Mouse (Mus musculus) midbrain, embryonic 15.5 days (tissue): ENCODE measurements around the gene Rasd1. TPM values are rescaled to one million over a fixed set of nuclear protein-coding genes. Genes with fewer than 3 reads are reported as not detected.
A peak's percentile ranks its signal among the peaks of the same experiment; 100 is the strongest.

Experiments
- ATAC-seq: fragments of 200-750 bp; cut with Nextera tagmentation; replicated peaks from 2 replicates; pipeline ENCODE4 v1.8.0; 2017; ENCODE audit warnings: moderate TSS enrichment
- H3K27ac ChIP-seq: fragments of 300-500 bp; sonication (generic); 2 replicates; pipeline ENCODE4 v1.5.1; 2015; ENCODE audit warnings: mild to moderate bottlenecking, inconsistent platforms
- H3K27me3 ChIP-seq: fragments of 300-500 bp; sonication (generic); replicated peaks from 2 replicates; pipeline ENCODE4 v1.6.1; 2015; ENCODE audit warnings: inconsistent platforms
- H3K36me3 ChIP-seq: fragments of 300-500 bp; sonication (generic); replicated peaks from 2 replicates; pipeline ENCODE4 v1.6.1; 2015; ENCODE audit warnings: inconsistent platforms
- H3K4me1 ChIP-seq: fragments of 300-500 bp; sonication (generic); 2 replicates; pipeline ENCODE4 v1.6.1; 2015; ENCODE audit warnings: inconsistent platforms
- H3K4me2 ChIP-seq: fragments of 300-500 bp; sonication (generic); 2 replicates; pipeline ENCODE4 v1.6.1; 2015; ENCODE audit warnings: inconsistent platforms, mild to moderate bottlenecking, moderate library complexity
- H3K4me3 ChIP-seq: fragments of 300-500 bp; sonication (generic); 2 replicates; pipeline ENCODE4 v1.5.1; 2015; ENCODE audit warnings: mild to moderate bottlenecking, inconsistent platforms
- H3K9ac ChIP-seq: fragments of 300-500 bp; sonication (generic); 2 replicates; pipeline ENCODE4 v1.6.1; 2015; ENCODE audit warnings: mild to moderate bottlenecking, inconsistent platforms
- H3K9me3 ChIP-seq: fragments of 300-500 bp; sonication (generic); 2 replicates; pipeline ENCODE4 v1.6.1; 2016; ENCODE audit warnings: inconsistent platforms
- WGBS: fragments of 180-500 bp; shearing (Covaris S2); methylation state at CpG from one replicate; pipeline ENCODE4 v1.1.7; 2015; ENCODE audit warnings: mixed read lengths; 5-methylcytosine and 5-hydroxymethylcytosine counted together
- polyA plus RNA-seq: library from polyadenylated mRNA; unstranded; fragments of >200 nt; fragmentation: Nextera tagmentation; extraction: Ambion mirVana; gene quantifications from 2 replicates; pipeline ENCODE4 v1.2.1, GENCODE M21; 2015

The Rasd1 gene
- polyA plus RNA-seq, 1 experiment from 2014 or later: 1.2 TPM

DNA sequence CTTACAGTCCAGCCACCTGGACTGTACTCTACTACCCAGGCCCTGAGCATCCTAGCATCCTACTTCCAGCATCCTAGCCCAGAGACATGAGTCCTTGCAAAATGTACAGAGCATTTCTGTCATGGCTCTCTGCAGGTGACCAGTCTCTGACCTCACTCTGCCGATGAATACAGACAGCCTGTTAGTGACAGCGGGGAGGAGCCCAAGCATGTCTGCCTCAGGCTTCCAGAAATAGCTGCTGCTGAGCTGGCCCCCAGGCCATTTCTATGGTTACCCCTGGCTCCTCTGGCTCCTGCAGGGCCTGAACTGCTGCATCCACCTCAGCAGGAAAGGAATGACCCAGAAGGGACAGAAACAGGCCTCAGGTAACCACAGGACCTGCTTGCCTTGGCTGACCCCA lies 6.9 kb upstream of the Rasd1 start:
- H3K4me3 ChIP-seq: no peak overlapping the region
- no peaks in the 10 kb centered on the region for H3K36me3 ChIP-seq
- no peaks in the 10 kb centered on the region for H3K9me3 ChIP-seq
- H3K4me2 ChIP-seq: no peak overlapping the region
- H3K9ac ChIP-seq: no peak overlapping the region
- H3K27ac ChIP-seq: no peak overlapping the region
- H3K27me3 ChIP-seq: no peaks in the 10 kb centered on the region
- H3K4me1 ChIP-seq: no peaks in the 10 kb centered on the region
- no peak for ATAC-seq
- 38% methylated on average over 2 of the region's 2 CpGs for WGBS

- Histone ChIP-seq H3K27me3 (0 out of 2 replicates have a peak, but pooled peaks cover 1% of the 10 kb centered on the region), H3K27ac (no peak overlapping the region), H3K9me3 (no peaks in the 10 kb centered on the region), H3K9ac (no peak overlapping the region), H3K36me3 (no peaks in the 10 kb centered on the region), H3K4me1 (no peaks in the 10 kb centered on the region), H3K4me2 (no peak overlapping the region), H3K4me3 (no peak overlapping the region)
- ATAC-seq: no peak
- WGBS: 80% methylated on average over 5 of the region's 5 CpGs
These were observed 6.0 kb upstream of the Rasd1 start for GRCm38 (mm10) chr11:59970780-59971179.

DNA sequence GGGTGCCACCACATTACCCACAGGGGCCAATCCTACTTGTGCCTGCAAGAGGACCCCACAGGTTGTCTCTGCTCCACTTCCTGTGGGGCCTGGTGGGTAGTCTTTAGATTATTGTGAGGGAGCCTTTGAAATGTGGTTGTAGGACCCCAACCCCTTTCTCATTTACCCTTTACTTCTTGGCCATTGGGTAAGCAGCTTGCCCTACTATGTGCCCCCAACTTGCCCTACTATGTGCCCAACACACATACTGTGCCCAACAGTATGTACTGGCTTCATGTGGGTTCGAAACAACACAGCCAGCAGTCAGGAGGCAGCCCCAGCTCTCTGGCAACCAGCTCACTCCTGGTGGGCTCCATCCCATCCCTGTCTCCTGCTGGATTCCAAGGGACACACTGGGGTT lies 3.0 kb upstream of the Rasd1 start:
- no peak overlapping the region for H3K4me3 ChIP-seq
- no peak for ATAC-seq
- 90% methylated on average over 1 of the region's 1 CpGs for WGBS
- no peak overlapping the region for H3K4me2 ChIP-seq
- peaks cover 25% of the 10 kb centered on the region for H3K4me1 ChIP-seq
- no peaks in the 10 kb centered on the region for H3K36me3 ChIP-seq
- H3K27me3 ChIP-seq: peaks cover 28% of the 10 kb centered on the region
- no peak overlapping the region for H3K9ac ChIP-seq
- no peaks in the 10 kb centered on the region for H3K9me3 ChIP-seq
- no peak overlapping the region for H3K27ac ChIP-seq

DNA sequence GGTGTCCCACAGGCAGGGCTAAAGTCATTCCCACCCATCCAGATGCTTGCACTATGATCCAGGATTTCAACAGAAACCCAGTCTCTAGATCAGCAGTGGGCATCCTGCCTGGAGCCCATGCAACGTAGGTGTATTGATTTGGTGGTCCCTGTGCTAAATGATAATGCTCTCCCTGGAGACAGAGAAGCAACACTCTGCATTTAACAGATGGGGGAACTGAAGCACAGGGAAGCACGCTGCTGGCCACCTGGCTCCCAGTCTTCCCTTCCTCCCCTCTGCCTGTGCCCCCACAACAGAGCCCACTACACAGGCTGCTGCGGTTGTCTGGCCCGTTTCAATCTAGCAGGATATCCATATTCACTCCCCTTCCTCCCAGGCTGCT lies 1.3 kb upstream of the Rasd1 start:
- no peak overlapping the region for H3K9ac ChIP-seq
- peaks cover 25% of the 10 kb centered on the region for H3K4me1 ChIP-seq
- H3K36me3 ChIP-seq: no peaks in the 10 kb centered on the region
- no peak overlapping the region for H3K4me2 ChIP-seq
- no peak overlapping the region for H3K27ac ChIP-seq
- 68% methylated on average over 4 of the region's 4 CpGs for WGBS
- H3K4me3 ChIP-seq: no peak overlapping the region
- H3K9me3 ChIP-seq: no peaks in the 10 kb centered on the region
- peaks cover 31% of the 10 kb centered on the region for H3K27me3 ChIP-seq
- ATAC-seq: no peak

DNA sequence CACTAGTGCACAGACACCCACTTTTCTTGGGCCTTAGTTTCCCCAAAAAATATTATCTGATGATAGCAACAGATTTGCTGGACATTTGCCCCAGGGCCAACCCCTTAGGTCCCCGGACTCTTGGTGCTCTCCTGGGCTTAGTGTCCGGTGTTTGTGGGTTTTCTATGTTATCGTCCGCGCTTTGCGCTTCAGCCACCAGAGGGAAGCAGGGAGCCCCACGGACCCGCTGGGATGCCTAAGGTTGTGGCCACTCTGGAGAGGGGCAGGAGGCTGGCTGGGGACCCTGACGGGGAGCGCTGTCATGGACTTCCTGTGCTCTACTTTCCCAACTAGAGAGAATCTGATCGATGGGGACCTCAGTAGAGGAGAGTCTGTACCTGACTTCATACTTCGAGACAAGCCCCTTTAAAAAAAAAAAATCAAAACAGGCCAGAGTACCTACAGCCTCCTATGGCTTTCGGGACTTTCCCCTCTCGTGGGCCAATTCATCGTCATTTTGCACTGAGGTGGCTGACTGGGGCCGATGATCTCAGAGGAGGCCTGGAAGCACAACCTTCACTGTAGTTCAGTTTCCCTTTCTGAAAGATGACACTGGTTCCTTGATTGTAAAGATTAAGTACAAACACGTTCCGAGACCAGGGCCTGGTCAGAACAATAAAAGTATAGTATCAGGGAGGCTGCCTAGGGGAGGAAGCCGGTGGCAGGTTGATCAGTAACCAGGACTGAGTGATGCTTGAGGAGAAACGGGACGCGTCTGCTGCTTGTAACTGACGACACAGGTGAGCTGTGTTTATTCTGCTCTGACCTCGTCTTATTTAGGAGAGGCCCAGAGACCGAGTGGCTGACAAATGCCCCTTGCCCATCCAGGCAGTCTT lies 720 bp upstream of the Rasd1 start:
- H3K9ac ChIP-seq: peak overlapping the region; percentile 22
- WGBS: 38% methylated on average over 25 of the region's 25 CpGs
- peak; percentile 65 for ATAC-seq
- H3K36me3 ChIP-seq: no peaks in the 10 kb centered on the region
- no peak overlapping the region for H3K27ac ChIP-seq
- H3K9me3 ChIP-seq: no peaks in the 10 kb centered on the region
- peaks cover 31% of the 10 kb centered on the region for H3K27me3 ChIP-seq
- peaks cover 25% of the 10 kb centered on the region for H3K4me1 ChIP-seq
- H3K4me3 ChIP-seq: peak overlapping the region; percentile 37
- H3K4me2 ChIP-seq: peak overlapping the region; percentile 77

GRCm38 (mm10) chr11:59964163-59964758 lies 483 bp downstream of the Rasd1 start:
- peaks cover 31% of the 10 kb centered on the region for H3K27me3 ChIP-seq
- WGBS: 2% methylated on average over 33 of the region's 33 CpGs
- ATAC-seq: 0 out of 2 replicates have a peak, but pooled peaks have one; percentile 54

GRCm38 (mm10) chr11:59963364-59964162 lies 1.2 kb downstream of the Rasd1 start:
- peaks cover 31% of the 10 kb centered on the region for H3K27me3 ChIP-seq
- H3K36me3 ChIP-seq: no peaks in the 10 kb centered on the region
- H3K4me1 ChIP-seq: peaks cover 25% of the 10 kb centered on the region
- H3K4me2 ChIP-seq: peak overlapping the region; percentile 77
- H3K9ac ChIP-seq: peak overlapping the region; percentile 10; the same call in 1 of the 2 replicates
- no peaks in the 10 kb centered on the region for H3K9me3 ChIP-seq
- 6% methylated on average over 34 of the region's 34 CpGs for WGBS
- peak overlapping the region; percentile 37 for H3K4me3 ChIP-seq
- no peak overlapping the region for H3K27ac ChIP-seq
- no peak for ATAC-seq

More at GRCm38 (mm10) chr11:59964163-59964758, 483 bp downstream of the Rasd1 start:
- no peak overlapping the region for H3K27ac ChIP-seq
- peak overlapping the region; percentile 77 for H3K4me2 ChIP-seq
- H3K36me3 ChIP-seq: no peaks in the 10 kb centered on the region
- no peaks in the 10 kb centered on the region for H3K9me3 ChIP-seq
- H3K9ac ChIP-seq: peak overlapping the region; percentile 22
- peaks cover 25% of the 10 kb centered on the region for H3K4me1 ChIP-seq
- H3K4me3 ChIP-seq: peak overlapping the region; percentile 37

- Histone ChIP-seq H3K27ac (no peak overlapping the region), H3K4me2 (no peak overlapping the region), H3K9ac (no peak overlapping the region), H3K27me3 (peaks cover 31% of the 10 kb centered on the region), H3K4me3 (no peak overlapping the region), H3K4me1 (peaks cover 25% of the 10 kb centered on the region), H3K9me3 (no peaks in the 10 kb centered on the region), H3K36me3 (no peaks in the 10 kb centered on the region)
- no peak for ATAC-seq
- 68% methylated on average over 3 of the region's 3 CpGs for WGBS
These were observed 2.2 kb downstream of the Rasd1 start for GRCm38 (mm10) chr11:59962590-59962989.

- Histone ChIP-seq H3K9ac (no peak overlapping the region), H3K27ac (no peak overlapping the region), H3K4me1 (peaks cover 25% of the 10 kb centered on the region), H3K9me3 (no peaks in the 10 kb centered on the region), H3K4me2 (no peak overlapping the region), H3K36me3 (no peaks in the 10 kb centered on the region), H3K27me3 (peaks cover 31% of the 10 kb centered on the region), H3K4me3 (no peak overlapping the region)
- no peak for ATAC-seq
- 93% methylated on average over 9 of the region's 9 CpGs for WGBS
These were observed 3.3 kb downstream of the Rasd1 start for GRCm38 (mm10) chr11:59961338-59961875.

DNA sequence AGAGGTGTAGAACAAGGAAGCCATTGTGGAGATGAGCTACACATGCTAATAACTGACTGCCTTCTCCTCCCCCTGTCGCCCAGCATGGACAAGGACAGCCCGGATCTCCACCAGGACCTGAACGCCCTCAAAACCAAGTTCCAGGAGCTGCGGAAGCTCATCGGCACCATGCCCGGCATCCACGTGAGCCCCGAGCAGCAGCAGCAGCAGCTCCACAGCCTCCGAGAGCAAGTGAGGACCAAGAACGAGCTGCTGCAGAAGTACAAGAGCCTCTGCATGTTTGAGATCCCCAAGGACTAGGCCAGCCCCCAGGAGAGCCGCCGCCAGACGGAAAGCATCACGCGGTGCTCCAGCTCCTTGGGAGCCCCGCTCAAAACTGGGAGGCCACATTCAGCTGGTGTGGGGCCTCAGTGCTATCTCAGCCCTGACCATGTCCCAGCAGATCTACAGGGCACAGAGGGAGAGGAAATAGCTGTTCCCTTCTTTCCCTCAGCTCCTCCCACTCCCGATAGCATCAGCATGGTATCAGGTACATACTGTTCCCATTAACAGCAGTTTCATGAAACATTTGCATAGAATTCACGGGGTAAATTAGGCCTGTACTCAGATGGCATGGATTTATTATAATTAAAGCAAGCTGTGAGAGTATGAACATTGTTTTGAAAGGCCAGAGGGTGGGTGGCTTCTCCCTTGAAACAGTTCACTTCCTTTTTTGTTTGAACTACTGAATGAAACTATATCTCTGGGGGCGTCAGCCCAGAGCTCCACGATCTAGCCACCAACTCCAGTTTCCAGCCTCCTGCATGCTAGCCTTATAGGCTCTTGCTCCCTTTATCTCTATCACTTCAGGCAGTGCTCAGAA lies 4.0 kb downstream of the Rasd1 start:
- Histone ChIP-seq H3K4me2 (no peak overlapping the region), H3K27me3 (peaks cover 29% of the 10 kb centered on the region), H3K9ac (no peak overlapping the region), H3K4me3 (no peak overlapping the region), H3K36me3 (no peaks in the 10 kb centered on the region), H3K9me3 (no peaks in the 10 kb centered on the region), H3K4me1 (peaks cover 25% of the 10 kb centered on the region), H3K27ac (no peak overlapping the region)
- WGBS: 84% methylated on average over 20 of the region's 20 CpGs
- ATAC-seq: no peak

GRCm38 (mm10) chr11:59959453-59959852 lies 5.3 kb downstream of the Rasd1 start:
- H3K4me3 ChIP-seq: no peak overlapping the region
- no peak overlapping the region for H3K27ac ChIP-seq
- peaks cover 13% of the 10 kb centered on the region for H3K4me1 ChIP-seq
- H3K9me3 ChIP-seq: no peaks in the 10 kb centered on the region
- H3K4me2 ChIP-seq: no peak overlapping the region
- ATAC-seq: no peak
- no peaks in the 10 kb centered on the region for H3K36me3 ChIP-seq
- H3K9ac ChIP-seq: no peak overlapping the region
- H3K27me3 ChIP-seq: peaks cover 19% of the 10 kb centered on the region
- WGBS: 78% methylated on average over 4 of the region's 4 CpGs
